Mouse (Mus musculus) heart, adult 2 months (tissue): ENCODE measurements around the gene Sfxn3.

ENCODE experiments used
- CTCF ChIP-seq: fragments of 200-600 bp; IDR thresholded peaks from 2 replicates; pipeline ENCODE4 v1.8.1; 2022; ENCODE audit warnings: antibody characterized with exemption, mild to moderate bottlenecking, moderate library complexity
- POLR2A ChIP-seq: fragments of 200-500 bp; IDR thresholded peaks from 2 replicates; pipeline ENCODE4 v1.6.1; 2011; ENCODE audit warnings: mild to moderate bottlenecking, low read depth, low read length, control low read depth; ENCODE audit not compliant: insufficient read depth

DNA sequence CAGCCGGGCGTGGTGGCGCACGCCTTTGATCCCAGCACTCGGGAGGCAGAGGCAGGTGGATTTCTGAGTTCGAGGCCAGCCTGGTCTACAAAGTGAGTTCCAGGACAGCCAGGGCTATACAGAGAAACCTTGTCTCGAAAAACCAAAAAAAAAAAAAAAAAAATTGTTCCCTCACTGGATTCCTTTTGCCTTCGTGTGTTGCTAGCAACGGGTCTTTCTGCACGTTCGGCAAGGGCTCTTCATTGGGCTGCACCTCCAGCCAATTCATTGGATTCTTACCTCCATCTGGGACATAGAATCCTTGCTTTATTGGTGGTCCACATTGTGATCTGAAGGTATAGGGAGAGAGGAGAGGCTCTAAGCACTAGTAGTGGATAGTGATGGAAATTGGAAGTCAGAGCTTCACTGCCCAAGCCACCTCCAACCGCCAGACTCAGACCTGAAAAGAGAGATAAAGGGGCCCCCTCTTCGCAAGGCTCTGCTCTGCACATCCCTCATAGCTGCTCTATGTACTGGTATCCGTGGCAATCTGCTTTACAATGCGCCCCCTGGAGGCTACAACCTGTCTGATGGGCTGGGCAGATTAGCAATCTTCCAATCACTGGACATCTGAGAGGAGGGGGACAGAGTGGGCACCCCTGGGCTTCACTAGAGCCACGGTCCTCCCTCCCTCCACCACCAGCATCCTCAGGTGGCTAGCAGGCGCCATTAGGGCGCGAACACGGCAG, 16.4 kb downstream of the Sfxn3 start:
- TF ChIP-seq CTCF = peak; percentile 77
- TF ChIP-seq POLR2A = no peak
